Mouse (Mus musculus) testis, adult 2 months (tissue): ENCODE results near the gene Abcb8. TPM values are rescaled to one million over a fixed set of nuclear protein-coding genes. Genes with fewer than 3 reads are reported as not detected.
A peak's percentile ranks its signal among the peaks of the same experiment; 100 is the strongest.

ENCODE experiments used
- H3K27ac ChIP-seq: fragments of 200-500 bp; 2 replicates; pipeline ENCODE4 v1.5.1; 2012; ENCODE audit warnings: low read depth, low read length; ENCODE audit not compliant: control insufficient read depth, insufficient read depth
- H3K27me3 ChIP-seq: fragments of 200-500 bp; 2 replicates; pipeline ENCODE4 v1.6.1; 2012; ENCODE audit warnings: mild to moderate bottlenecking, low read length, moderate library complexity; ENCODE audit not compliant: control insufficient read depth, insufficient read depth
- H3K36me3 ChIP-seq: fragments of 200-500 bp; 2 replicates; pipeline ENCODE4 v1.6.1; 2012; ENCODE audit warnings: mild to moderate bottlenecking, low read length; ENCODE audit not compliant: control insufficient read depth, insufficient read depth
- H3K4me1 ChIP-seq: fragments of 200-500 bp; 2 replicates; pipeline ENCODE4 v1.6.1; 2012; ENCODE audit warnings: low read length; ENCODE audit not compliant: control insufficient read depth, insufficient read depth
- H3K4me3 ChIP-seq: fragments of 200-500 bp; 2 replicates; pipeline ENCODE4 v1.5.1; 2012; ENCODE audit warnings: low read depth, mild to moderate bottlenecking, low read length, moderate library complexity, mixed read lengths; ENCODE audit not compliant: control insufficient read depth
- CTCF ChIP-seq: fragments of 200-500 bp; IDR thresholded peaks from 2 replicates; pipeline ENCODE4 v1.5.1; 2012; ENCODE audit warnings: low read depth, mild to moderate bottlenecking, inconsistent platforms, low read length, moderate library complexity; ENCODE audit not compliant: control insufficient read depth, insufficient read depth, insufficient replicate concordance
- POLR2A ChIP-seq: fragments of 200-500 bp; IDR thresholded peaks from 2 replicates; pipeline ENCODE4 v1.6.1; 2012; ENCODE audit warnings: low read depth, mild to moderate bottlenecking, inconsistent platforms, low read length, moderate library complexity; ENCODE audit not compliant: control insufficient read depth
- polyA plus RNA-seq: library from polyadenylated mRNA; depleted of rRNA; stranded (reverse); fragments of >200 nt; gene quantifications from 2 replicates; pipeline ENCODE4 v1.2.3, GENCODE M21; 2012

Gene Abcb8
- polyA plus RNA-seq, 1 experiment: 28.1 TPM

- Histone ChIP-seq H3K36me3 (no peaks in the 10 kb centered on the region), H3K4me1 (peaks cover 25% of the 10 kb centered on the region), H3K27me3 (no peaks in the 10 kb centered on the region), H3K27ac (no peak overlapping the region), H3K4me3 (peak overlapping the region; percentile 59)
- TF ChIP-seq POLR2A (no peak), CTCF (no peak)
Observed at GRCm38 (mm10) chr5:24387264-24388241, 5.9 kb upstream of the Abcb8 start.

- Histone ChIP-seq H3K36me3 (no peaks in the 10 kb centered on the region), H3K4me3 (peak overlapping the region; percentile 59), H3K27me3 (no peaks in the 10 kb centered on the region), H3K4me1 (peaks cover 20% of the 10 kb centered on the region), H3K27ac (no peak overlapping the region)
- no peak for TF ChIP-seq CTCF
- TF ChIP-seq POLR2A: no peak
Observed at GRCm38 (mm10) chr5:24388246-24388915, 5.1 kb upstream of the Abcb8 start.

GRCm38 (mm10) chr5:24389011-24389657 lies 4.3 kb upstream of the Abcb8 start:
- no peaks in the 10 kb centered on the region for H3K27me3 ChIP-seq
- peaks cover 27% of the 10 kb centered on the region for H3K4me1 ChIP-seq
- H3K27ac ChIP-seq: no peak overlapping the region
- TF ChIP-seq CTCF (no peak), POLR2A (no peak)
- H3K36me3 ChIP-seq: no peaks in the 10 kb centered on the region
- no peak overlapping the region for H3K4me3 ChIP-seq

GRCm38 (mm10) chr5:24389658-24390020 lies 3.8 kb upstream of the Abcb8 start:
- Histone ChIP-seq H3K27ac (no peak overlapping the region), H3K36me3 (no peaks in the 10 kb centered on the region), H3K27me3 (no peaks in the 10 kb centered on the region), H3K4me3 (no peak overlapping the region), H3K4me1 (peaks cover 28% of the 10 kb centered on the region)
- no peak for TF ChIP-seq CTCF
- TF ChIP-seq POLR2A: no peak

- no peak for TF ChIP-seq CTCF
- TF ChIP-seq POLR2A: no peak
- Histone ChIP-seq H3K36me3 (no peaks in the 10 kb centered on the region), H3K4me3 (no peak within 1 kb of the TSS), H3K27ac (no peak within 1 kb of the TSS), H3K4me1 (peaks cover 28% of the 10 kb centered on the region), H3K27me3 (no peaks in the 10 kb centered on the region)
Observed at GRCm38 (mm10) chr5:24391864-24392263, 1.6 kb upstream of the Abcb8 start, which contains the start of gene Atg9b. TSS of gene Atg9b (minus strand) at chr5:24392143.

GRCm38 (mm10) chr5:24392724-24393123 lies 739 bp upstream of the Abcb8 start:
- H3K27me3 ChIP-seq: no peaks in the 10 kb centered on the region
- no peak overlapping the region for H3K27ac ChIP-seq
- H3K4me3 ChIP-seq: no peak overlapping the region
- H3K36me3 ChIP-seq: no peaks in the 10 kb centered on the region
- H3K4me1 ChIP-seq: peaks cover 19% of the 10 kb centered on the region
- no peak for TF ChIP-seq POLR2A
- TF ChIP-seq CTCF: 0 out of 2 replicates have a peak, but pooled peaks have one; percentile 6
